Mouse (Mus musculus) spleen, embryonic (tissue): ENCODE results near the gene Chst7.

ENCODE experiments used
- CTCF ChIA-PET: fragments of 350-600 bp; sonication (Branson Sonifier 250); formaldehyde crosslinking; loops from one replicate; lab custom pipeline; 2022; lab: Charles Lee

Gene Chst7

GRCm38 (mm10) chrX:20059381-20059971 is at the start of gene Chst7:
Chst7 (plus strand) TSS chrX:20059560.
- CTCF ChIA-PET, result interaction anchor here (0.7 kb wide), 1 partner anchor 19 kb away, joined by 3 read pairs; no protein-coding TSS in a partner anchor

DNA sequence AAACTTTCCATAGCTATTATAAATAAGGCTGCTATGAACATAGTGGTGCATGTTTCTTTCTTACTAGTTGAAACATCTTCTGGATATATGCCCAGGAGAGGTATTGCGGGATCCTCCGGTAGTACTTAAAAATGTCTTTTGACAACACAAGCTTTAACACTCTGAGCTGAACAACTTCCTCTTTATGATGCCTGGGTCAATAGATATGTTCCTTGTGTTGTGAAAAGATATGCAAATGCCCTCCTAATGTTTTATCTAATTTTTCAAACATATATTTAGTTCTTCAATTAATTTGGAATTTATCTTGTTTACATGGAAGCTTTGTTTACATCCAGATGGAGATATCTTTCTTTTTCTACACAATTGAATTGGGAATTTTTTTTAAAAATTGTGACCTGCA is 47.1 kb upstream of the Chst7 start:
- CTCF ChIA-PET, result interaction anchor here (0.7 kb wide), 1 partner anchor 672 kb away, joined by 3 read pairs; no protein-coding TSS in a partner anchor

GRCm38 (mm10) chrX:20020942-20021341 is 38.4 kb upstream of the Chst7 start:
- CTCF ChIA-PET, result interaction anchor here (0.6 kb wide), 1 partner anchor 567 kb away, joined by 3 read pairs; no protein-coding TSS in a partner anchor

DNA sequence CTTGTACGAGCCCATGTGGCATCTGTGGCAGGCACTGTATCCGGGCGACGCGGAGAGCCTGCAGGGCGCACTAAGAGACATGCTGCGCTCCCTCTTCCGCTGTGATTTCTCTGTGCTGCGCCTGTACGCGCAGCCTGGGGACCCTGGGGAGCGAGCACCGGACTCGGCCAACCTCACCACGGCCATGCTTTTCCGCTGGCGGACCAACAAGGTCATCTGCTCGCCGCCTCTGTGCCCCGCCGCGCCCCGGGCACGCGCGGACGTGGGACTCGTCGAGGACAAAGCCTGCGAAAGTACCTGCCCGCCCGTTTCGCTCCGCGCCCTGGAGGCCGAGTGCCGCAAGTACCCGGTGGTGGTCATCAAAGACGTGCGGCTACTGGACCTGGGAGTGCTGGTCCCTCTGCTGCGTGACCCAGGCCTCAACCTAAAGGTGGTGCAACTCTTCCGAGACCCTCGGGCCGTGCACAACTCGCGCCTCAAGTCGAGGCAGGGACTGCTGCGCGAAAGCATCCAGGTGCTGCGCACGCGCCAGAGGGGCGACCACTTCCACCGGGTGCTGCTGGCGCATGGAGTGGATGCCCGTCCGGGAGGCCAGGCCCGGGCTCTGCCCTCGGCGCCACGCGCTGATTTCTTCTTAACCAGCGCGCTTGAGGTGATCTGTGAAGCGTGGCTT is 872 bp downstream of the Chst7 start:
- CTCF ChIA-PET, result no interaction called here

- CTCF ChIA-PET, result no interaction called here
These were observed 1.5 kb downstream of the Chst7 start for GRCm38 (mm10) chrX:20060769-20061315.

- CTCF ChIA-PET, result no interaction called here
These were observed 2.6 kb downstream of the Chst7 start for GRCm38 (mm10) chrX:20061764-20062480.

GRCm38 (mm10) chrX:20066636-20067035 is 7.3 kb downstream of the Chst7 start:
- CTCF ChIA-PET, result no interaction called here

DNA sequence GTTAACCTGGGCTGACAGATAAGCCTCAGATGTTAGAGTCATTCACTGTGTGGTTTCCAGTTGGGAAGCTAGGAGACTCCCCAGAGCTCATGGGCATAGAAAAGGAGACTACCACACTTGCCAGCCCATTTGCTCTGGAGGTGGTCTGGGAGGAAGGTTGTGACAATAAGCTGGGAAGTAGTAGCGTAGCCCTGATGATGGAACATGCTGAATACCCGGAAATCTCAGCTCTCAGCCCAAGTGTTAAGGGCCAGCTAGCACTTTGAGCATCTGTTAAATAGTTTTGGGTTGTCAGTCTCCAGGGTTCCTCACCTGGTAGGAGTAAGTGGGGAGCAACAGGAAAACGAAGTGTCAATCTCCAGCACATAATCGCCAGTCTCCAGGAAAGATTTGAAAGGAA is 10.8 kb downstream of the Chst7 start:
- CTCF ChIA-PET, result interaction anchor here (0.8 kb wide), 1 partner anchor 13 kb away, joined by 3 read pairs; no protein-coding TSS in a partner anchor

DNA sequence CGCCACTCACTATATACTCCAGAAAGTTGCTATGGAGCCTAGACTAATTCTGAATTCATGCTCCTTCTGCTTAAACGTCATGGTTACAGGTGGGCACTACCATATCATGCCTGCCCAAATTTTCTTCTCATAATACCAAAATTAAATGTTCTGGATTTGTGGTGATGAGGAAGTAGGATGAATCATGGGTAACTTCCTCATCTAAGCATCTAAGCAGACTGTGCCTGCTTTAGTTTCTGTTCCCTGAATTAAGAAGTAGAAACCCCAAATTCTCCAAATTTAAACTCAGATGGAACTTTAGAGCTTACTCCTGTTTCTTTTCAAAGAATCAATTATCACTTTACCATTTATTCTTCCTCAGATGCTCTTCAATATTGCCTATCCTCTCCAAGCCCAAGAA is 58.4 kb downstream of the Chst7 start:
- CTCF ChIA-PET, result no interaction called here

DNA sequence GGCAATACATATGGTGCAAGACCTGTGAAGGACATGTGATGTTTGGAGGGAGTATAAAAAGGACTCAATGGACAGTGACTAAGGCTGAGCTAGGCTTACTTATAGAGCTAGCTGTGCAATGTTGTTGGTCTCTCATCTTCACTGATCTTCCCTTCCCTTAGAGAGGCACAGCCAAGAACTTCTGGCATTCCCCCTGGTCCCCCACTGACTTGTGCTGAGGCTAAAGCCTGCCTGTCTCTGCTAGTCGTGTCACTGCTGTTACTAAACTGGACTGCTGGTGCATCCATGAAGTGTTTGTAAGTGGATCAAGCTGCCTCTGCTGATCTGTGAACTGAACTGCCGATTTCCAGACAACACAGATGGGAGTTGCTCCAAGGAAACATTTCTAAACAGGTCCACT is 66.1 kb downstream of the Chst7 start:
- CTCF ChIA-PET, result no interaction called here

DNA sequence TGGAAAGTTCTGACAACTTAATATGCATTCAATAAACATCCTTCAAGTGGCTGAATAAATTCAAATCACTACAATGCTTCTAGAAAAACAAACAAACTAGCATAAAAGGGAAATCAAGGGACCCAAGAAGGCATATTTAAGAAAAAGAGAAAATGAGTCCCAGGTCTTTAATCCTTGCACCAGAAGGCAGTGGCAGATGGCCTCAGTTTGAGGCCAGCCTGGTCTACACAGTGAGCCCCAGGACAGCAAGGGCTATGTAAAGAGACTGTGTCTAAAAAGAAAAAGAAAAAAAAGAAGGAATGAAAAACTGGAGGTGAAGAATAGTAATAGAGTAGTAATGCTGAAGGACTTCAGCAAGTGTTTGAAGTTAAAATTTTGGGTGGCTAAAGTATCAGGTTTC is 69.6 kb downstream of the Chst7 start:
- CTCF ChIA-PET, result no interaction called here

DNA sequence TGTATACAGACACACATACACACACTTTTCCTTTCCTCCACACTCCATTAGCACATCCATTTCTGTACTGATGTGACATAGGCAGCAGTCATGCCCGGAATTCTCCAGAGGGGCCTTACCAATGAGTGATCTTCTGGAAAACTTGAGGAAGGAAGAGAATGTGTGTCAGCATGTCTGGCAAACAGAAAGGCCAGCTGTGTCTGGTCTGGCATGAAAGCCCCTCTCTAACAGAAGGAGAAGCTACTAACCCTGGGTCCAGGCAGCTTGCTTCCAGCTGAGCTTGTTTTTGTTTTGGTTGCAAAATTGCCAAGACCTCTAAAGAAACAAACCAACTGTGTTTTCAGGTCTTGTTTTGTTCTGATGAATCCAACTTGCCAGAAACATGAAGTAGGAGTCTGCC is 70.1 kb downstream of the Chst7 start:
- CTCF ChIA-PET, result no interaction called here
